Mouse (Mus musculus) CD4-positive naive resting alpha-beta T cell, adult 57 days (primary cell): Measurements from ENCODE around the gene Fbln7. TPM values are rescaled to one million over a fixed set of nuclear protein-coding genes. Genes with fewer than 3 reads are reported as not detected.

Source experiments
- total RNA-seq: library from RNA; stranded (reverse); gene quantifications from one replicate; pipeline ENCODE4 v1.2.4, GENCODE M21; 2023

Fbln7 gene
- not detected for total RNA-seq

GRCm38 (mm10) chr2:128862636-128863035 lies at the start of gene Fbln7:
Gene Fbln7, plus strand, starts transcription at chr2:128862981.

DNA sequence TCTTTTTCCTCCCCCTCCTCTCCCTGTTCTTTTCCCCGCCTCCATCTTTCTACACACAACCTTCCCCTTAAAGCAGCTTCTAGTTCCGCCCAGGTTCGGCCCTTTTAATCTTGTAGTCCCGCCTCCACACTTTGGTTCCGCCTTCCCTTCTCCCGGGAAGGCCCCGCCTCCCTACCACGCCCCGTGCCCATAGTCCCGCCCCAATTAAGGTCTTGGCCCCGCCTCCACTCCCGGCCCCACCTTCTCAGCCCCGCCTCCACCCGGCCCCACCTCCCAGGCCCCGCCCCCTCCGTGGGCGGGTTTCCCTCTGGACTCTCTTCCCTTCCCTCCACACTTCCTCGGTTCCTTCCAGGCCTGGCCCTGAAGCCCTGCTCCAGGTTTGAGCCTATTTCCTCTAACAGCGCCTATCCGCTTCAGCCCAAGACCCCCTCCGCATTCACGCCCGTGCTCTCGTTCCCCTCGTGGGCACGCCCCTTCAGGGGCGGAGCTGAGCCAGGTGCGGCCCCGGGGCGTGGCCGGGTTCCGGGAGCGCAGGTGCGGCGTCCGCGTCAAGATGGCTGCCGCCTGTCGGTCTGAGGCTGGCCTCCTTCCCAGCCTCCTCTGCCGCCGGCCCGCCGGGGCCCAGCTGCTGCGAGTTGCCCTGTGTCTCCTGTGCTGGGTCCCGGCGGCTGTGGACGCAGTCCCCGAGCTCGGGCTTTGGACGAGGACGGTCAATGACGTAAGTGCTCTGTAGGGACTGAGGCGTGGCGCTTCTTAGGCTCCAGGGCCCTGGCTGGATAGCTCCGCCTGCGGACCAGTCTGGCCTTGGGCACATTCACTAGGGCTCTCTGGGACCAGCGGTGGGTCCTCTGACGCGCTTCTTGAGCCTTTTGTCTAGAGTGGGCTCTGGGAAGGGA lies 44.7 kb upstream of the Fbln7 start, which contains the start of gene Tmem87b:
Gene Tmem87b (plus strand): TSS at position 333 of the 896 bp plus-strand sequence.

GRCm38 (mm10) chr2:128943538-128944528 lies 81.1 kb downstream of the Fbln7 start, which contains the start of gene Zc3h8:
Gene Zc3h8, minus strand, starts transcription at chr2:128944077.

Other genes with a start within 250 kb of the Fbln7 start
- gene Anapc1, start 175.6 kb upstream of the Fbln7 start, total RNA-seq: 134 TPM
- 0.47 TPM for gene Mertk, start 164.0 kb upstream of the Fbln7 start, total RNA-seq
- gene Tmem87b, start 44.9 kb upstream of the Fbln7 start, total RNA-seq: 45.8 TPM
- gene Zc3h8, start 81.1 kb downstream of the Fbln7 start, total RNA-seq: 9.5 TPM
- 10.9 TPM for gene Zc3h6, start 104.4 kb downstream of the Fbln7 start, total RNA-seq
- gene Gm10762, start 104.7 kb downstream of the Fbln7 start, total RNA-seq: 6.5 TPM
- not detected for gene Vinac1, start 185.2 kb downstream of the Fbln7 start, total RNA-seq
- 9.4 TPM for gene Ttl, start 203.0 kb downstream of the Fbln7 start, total RNA-seq
- 47.9 TPM for gene Polr1b, start 238.0 kb downstream of the Fbln7 start, total RNA-seq